Mouse (Mus musculus) lung, embryonic 15.5 days (tissue): ENCODE results near the gene Ubxn6. TPM values are rescaled to one million over a fixed set of nuclear protein-coding genes. Genes with fewer than 3 reads are reported as not detected.

ENCODE experiments used
- ATAC-seq: fragments of 200-750 bp; cut with Nextera tagmentation; 2 replicates; pipeline ENCODE4 v1.8.0; 2017; ENCODE audit warnings: moderate number of reproducible peaks, borderline replicate concordance; ENCODE audit not compliant: low FRiP score, low TSS enrichment; ENCODE audit errors: extremely low read depth
- H3K27ac ChIP-seq: fragments of 300-500 bp; sonication (generic); 2 replicates; pipeline ENCODE4 v1.5.1; 2015; ENCODE audit warnings: moderate library complexity, mild to moderate bottlenecking, inconsistent platforms
- H3K27me3 ChIP-seq: fragments of 300-500 bp; sonication (generic); 2 replicates; pipeline ENCODE4 v1.6.1; 2015; ENCODE audit warnings: inconsistent platforms
- H3K36me3 ChIP-seq: fragments of 300-500 bp; sonication (generic); 2 replicates; pipeline ENCODE4 v1.6.1; 2015; ENCODE audit warnings: inconsistent platforms
- H3K4me1 ChIP-seq: fragments of 300-500 bp; sonication (generic); 2 replicates; pipeline ENCODE4 v1.6.1; 2015; ENCODE audit warnings: inconsistent platforms
- H3K4me2 ChIP-seq: fragments of 300-500 bp; sonication (generic); 2 replicates; pipeline ENCODE4 v1.6.1; 2015; ENCODE audit warnings: inconsistent platforms, mild to moderate bottlenecking, moderate library complexity
- H3K4me3 ChIP-seq: fragments of 300-500 bp; sonication (generic); 2 replicates; pipeline ENCODE4 v1.5.1; 2015; ENCODE audit warnings: mild to moderate bottlenecking, inconsistent platforms
- H3K9ac ChIP-seq: fragments of 300-500 bp; sonication (generic); 2 replicates; pipeline ENCODE4 v1.6.1; 2015; ENCODE audit warnings: inconsistent platforms
- H3K9me3 ChIP-seq: fragments of 300-500 bp; sonication (generic); 2 replicates; pipeline ENCODE4 v1.6.1; 2016; ENCODE audit warnings: inconsistent platforms
- WGBS: fragments of 180-500 bp; shearing (Covaris S2); methylation state at CpG from one replicate; pipeline ENCODE4 v1.1.7; 2015; 5-methylcytosine and 5-hydroxymethylcytosine counted together
- polyA plus RNA-seq: library from polyadenylated mRNA; unstranded; fragments of >200 nt; fragmentation: Nextera tagmentation; extraction: Ambion mirVana; gene quantifications from 2 replicates; pipeline ENCODE4 v1.2.1, GENCODE M21; 2015

Gene Ubxn6
- polyA plus RNA-seq, 1 experiment from 2014 or later = 41.3 TPM

GRCm38 (mm10) chr17:56018347-56019131, 56.3 kb downstream of the Ubxn6 start:
- Histone ChIP-seq H3K4me3 (no peak overlapping the region), H3K36me3 (peaks cover 55% of the 10 kb centered on the region), H3K4me2 (no peak overlapping the region), H3K9me3 (no peaks in the 10 kb centered on the region), H3K4me1 (no peaks in the 10 kb centered on the region; the same call in 1 of the 2 replicates), H3K9ac (no peak overlapping the region), H3K27me3 (no peaks in the 10 kb centered on the region), H3K27ac (no peak overlapping the region)
- no peak; the same call in 1 of the 2 replicates for ATAC-seq
- 67% methylated on average over 20 of the region's 20 CpGs for WGBS

- no peak overlapping the region for H3K27ac ChIP-seq
- WGBS = 75% methylated on average over 7 of the region's 7 CpGs
- H3K4me1 ChIP-seq = no peaks in the 10 kb centered on the region; the same call in 1 of the 2 replicates
- peaks cover 61% of the 10 kb centered on the region for H3K36me3 ChIP-seq
- H3K4me2 ChIP-seq = no peak overlapping the region
- no peaks in the 10 kb centered on the region for H3K27me3 ChIP-seq
- no peak overlapping the region for H3K4me3 ChIP-seq
- ATAC-seq = no peak
- no peak overlapping the region for H3K9ac ChIP-seq
- H3K9me3 ChIP-seq = no peaks in the 10 kb centered on the region
Measured at GRCm38 (mm10) chr17:56017848-56018247, 57.0 kb downstream of the Ubxn6 start.

Other genes starting within 250 kb of the Ubxn6 start
- gene Zfp119a, start 196.1 kb downstream of the Ubxn6 start, polyA plus RNA-seq = 8.5 and 9.1 TPM in 2 replicates
- 12.2 and 13.4 TPM in 2 replicates for gene Zfp959, start 182.9 kb downstream of the Ubxn6 start, polyA plus RNA-seq
- gene Zfp119b, start 125.5 kb downstream of the Ubxn6 start, polyA plus RNA-seq = 6.7 and 6.8 TPM in 2 replicates
- 1.4 and 2.1 TPM in 2 replicates for gene Ebi3, start 122.4 kb downstream of the Ubxn6 start, polyA plus RNA-seq
- gene Yju2, start 115.9 kb downstream of the Ubxn6 start, polyA plus RNA-seq = 26.4 and 28.3 TPM in 2 replicates
- 6.7 and 8.3 TPM in 2 replicates for gene Shd, start 104.6 kb downstream of the Ubxn6 start, polyA plus RNA-seq
- 7.7 and 8.1 TPM in 2 replicates for gene Fsd1, start 88.5 kb downstream of the Ubxn6 start, polyA plus RNA-seq
- gene Stap2, start 69.4 kb downstream of the Ubxn6 start, polyA plus RNA-seq = 17.4 and 18.3 TPM in 2 replicates
- 103 and 116 TPM in 2 replicates for gene Mpnd, start 69.3 kb downstream of the Ubxn6 start, polyA plus RNA-seq
- 169 and 174 TPM in 2 replicates for gene Sh3gl1, start 38.4 kb downstream of the Ubxn6 start, polyA plus RNA-seq
- gene Chaf1a, start 34.6 kb downstream of the Ubxn6 start, polyA plus RNA-seq = 31.4 and 32.4 TPM in 2 replicates
- 111 and 119 TPM in 2 replicates for gene Hdgfl2, start 4.6 kb upstream of the Ubxn6 start, polyA plus RNA-seq
- gene Plin4, start 34.8 kb upstream of the Ubxn6 start, polyA plus RNA-seq = 0.10 and 0.19 TPM in 2 replicates
- gene Plin5, start 42.6 kb upstream of the Ubxn6 start, polyA plus RNA-seq = 0.95 and 1.2 TPM in 2 replicates
- 0.55 TPM in 2 replicates for gene Lrg1, start 47.0 kb upstream of the Ubxn6 start, polyA plus RNA-seq
- 2.1 TPM in 2 replicates for gene Sema6b, start 65.3 kb upstream of the Ubxn6 start, polyA plus RNA-seq
- gene Tnfaip8l1, start 87.4 kb upstream of the Ubxn6 start, polyA plus RNA-seq = 15.3 and 18.3 TPM in 2 replicates
- gene Mydgf, start 108.9 kb upstream of the Ubxn6 start, polyA plus RNA-seq = 103 TPM in 2 replicates
- gene Dpp9, start 143.9 kb upstream of the Ubxn6 start, polyA plus RNA-seq = 37.1 and 37.6 TPM in 2 replicates
- 11.7 and 13.3 TPM in 2 replicates for gene Fem1a, start 181.8 kb upstream of the Ubxn6 start, polyA plus RNA-seq
- gene Ticam1, start 201.8 kb upstream of the Ubxn6 start, polyA plus RNA-seq = 4.2 and 4.6 TPM in 2 replicates
- 82.4 and 82.5 TPM in 2 replicates for gene Plin3, start 217.8 kb upstream of the Ubxn6 start, polyA plus RNA-seq
- not detected in 2 replicates for gene Arrdc5, start 225.3 kb upstream of the Ubxn6 start, polyA plus RNA-seq
- 148 and 150 TPM in 2 replicates for gene Uhrf1, start 228.3 kb upstream of the Ubxn6 start, polyA plus RNA-seq